Mouse (Mus musculus): Measurements from ENCODE around the gene Ccdc187.

GRCm38 (mm10) chr2:26234253-26234652 is 60.1 kb downstream of the Ccdc187 start:
- TF ChIP-seq EP300 (optimal IDR thresholded peaks at IDR 0.05) (no peak), CTCF (IDR thresholded peaks at IDR 0.05; ENCODE audit: low read depth) (no peak)

All from stomach, postnatal 0 days (tissue).